Mouse (Mus musculus): ENCODE data around the gene Dclk3. TPM values are rescaled to one million over a fixed set of nuclear protein-coding genes. Genes with fewer than 3 reads are reported as not detected.

The Dclk3 gene
- polyA plus RNA-seq, 1 experiment = 5.3 TPM

GRCm38 (mm10) chr9:111425952-111426351 lies 12.9 kb upstream of the Dclk3 start:
- H3K4me3 ChIP-seq (replicated peaks; ENCODE audit: insufficient read depth, low read depth, low read length) = no peak overlapping the region
- TF ChIP-seq POLR2A (IDR thresholded peaks at IDR 0.05; ENCODE audit: borderline replicate concordance, insufficient read depth, low read length) (no peak), CTCF (IDR thresholded peaks at IDR 0.05; ENCODE audit: borderline replicate concordance, insufficient read depth, low read depth, low read length) (no peak)
- WGBS = 31% methylated on average over 4 of the region's 4 CpGs
- no peak for DNase-seq
- no peak overlapping the region for H3K27ac ChIP-seq (ENCODE audit: insufficient read depth, low read length)
- no peaks in the 10 kb centered on the region for H3K4me1 ChIP-seq (ENCODE audit: control insufficient read depth, insufficient read depth, low read length)
- no peaks in the 10 kb centered on the region for H3K27me3 ChIP-seq (ENCODE audit: control insufficient read depth, insufficient read depth, low read length)

DNA sequence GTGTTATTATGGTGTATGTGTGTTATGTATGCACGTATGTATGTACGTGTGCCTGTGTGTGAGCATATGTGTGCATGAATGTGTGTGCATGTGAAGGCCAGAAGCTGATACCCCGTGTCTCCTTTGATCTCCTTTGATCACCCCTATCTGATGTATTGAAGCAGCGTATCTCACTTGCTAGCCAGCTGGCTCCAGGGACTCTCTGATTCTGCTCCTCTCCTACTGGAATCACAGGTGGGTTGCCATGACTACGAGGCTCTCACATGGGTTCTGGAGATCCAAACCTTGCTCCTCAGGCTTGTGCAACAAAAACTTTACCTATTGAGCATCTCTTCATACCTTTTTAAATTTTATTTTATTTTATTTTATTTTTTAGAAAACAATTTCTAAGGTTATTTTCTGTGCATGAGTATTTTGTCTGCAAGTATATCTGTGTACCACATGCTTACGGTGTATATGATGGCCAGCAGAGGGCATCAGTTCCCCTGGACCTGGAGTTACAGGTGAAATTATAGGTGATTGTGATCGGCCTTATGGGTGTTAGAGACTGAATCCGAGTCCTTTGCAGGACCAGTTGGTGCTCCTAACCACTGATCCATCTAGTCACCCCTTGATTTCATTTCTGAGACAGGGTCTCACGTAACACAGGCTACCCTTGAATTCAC lies 10.9 kb upstream of the Dclk3 start:
- H3K27me3 ChIP-seq (ENCODE audit: control insufficient read depth, insufficient read depth, low read length) = no peaks in the 10 kb centered on the region
- TF ChIP-seq POLR2A (IDR thresholded peaks at IDR 0.05; ENCODE audit: borderline replicate concordance, insufficient read depth, low read length) = no peak
- no peak for TF ChIP-seq CTCF (IDR thresholded peaks at IDR 0.05; ENCODE audit: borderline replicate concordance, insufficient read depth, low read depth, low read length)
- no peak overlapping the region for H3K27ac ChIP-seq (ENCODE audit: insufficient read depth, low read length)
- no peak for DNase-seq
- no peaks in the 10 kb centered on the region for H3K4me1 ChIP-seq (ENCODE audit: control insufficient read depth, insufficient read depth, low read length)
- WGBS = 77% methylated on average over 9 of the region's 9 CpGs
- H3K4me3 ChIP-seq (replicated peaks; ENCODE audit: insufficient read depth, low read depth, low read length) = no peak overlapping the region

DNA sequence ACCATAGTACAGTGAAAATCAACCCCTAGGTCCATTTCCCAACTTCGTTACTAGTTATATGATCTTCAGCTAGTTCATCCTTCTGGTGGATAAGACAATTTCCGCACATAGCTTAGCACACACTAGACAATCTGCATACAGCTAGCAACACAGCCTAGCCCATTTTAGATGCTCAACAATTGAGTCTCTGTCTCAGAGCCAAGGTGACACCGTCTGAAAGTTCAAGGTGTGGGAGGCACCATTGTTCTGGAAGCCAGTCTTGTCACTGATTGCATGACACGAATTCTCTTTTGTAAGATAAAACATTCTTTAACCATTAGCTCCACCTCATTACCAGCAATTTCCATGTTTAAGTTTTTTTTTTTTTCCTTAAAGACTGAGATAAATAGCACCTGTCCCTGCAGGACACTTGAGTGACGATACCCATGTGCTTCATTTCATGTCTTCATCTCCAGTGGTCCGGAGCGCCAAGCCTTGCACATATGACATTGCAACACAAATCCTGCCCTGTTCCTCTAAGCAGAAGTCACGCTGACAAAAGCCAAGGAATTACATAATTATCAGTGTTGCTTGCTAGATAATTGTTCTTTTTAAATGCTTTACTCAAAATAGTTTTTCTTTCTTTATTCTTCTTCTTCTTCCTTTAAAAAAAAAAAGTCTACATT lies 10.1 kb upstream of the Dclk3 start:
- DNase-seq = no peak

DNA sequence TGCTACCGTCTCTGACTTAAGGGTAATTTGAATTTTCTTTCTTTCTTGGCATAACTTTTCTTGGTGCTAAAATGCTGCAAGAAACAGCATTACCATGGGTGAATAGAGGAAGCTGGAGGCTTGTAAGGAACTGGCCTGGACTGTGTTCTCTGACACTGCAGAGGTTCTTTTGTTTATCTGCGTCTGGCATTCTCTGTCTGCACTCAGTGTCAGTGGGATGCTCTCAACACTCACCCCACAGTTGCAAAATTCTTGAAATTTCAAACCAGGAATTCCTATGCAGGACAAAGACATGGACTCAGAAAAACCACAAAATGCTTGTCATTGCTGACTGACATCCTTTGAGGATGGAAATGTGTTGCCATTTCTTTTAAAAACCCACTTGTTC lies 9.5 kb upstream of the Dclk3 start:
- H3K4me3 ChIP-seq (replicated peaks; ENCODE audit: insufficient read depth, low read depth, low read length) = no peak overlapping the region
- H3K27ac ChIP-seq (ENCODE audit: insufficient read depth, low read length) = no peak overlapping the region
- WGBS = 60% methylated on average over 2 of the region's 2 CpGs
- no peak for DNase-seq
- no peaks in the 10 kb centered on the region for H3K4me1 ChIP-seq (ENCODE audit: control insufficient read depth, insufficient read depth, low read length)
- TF ChIP-seq POLR2A (IDR thresholded peaks at IDR 0.05; ENCODE audit: borderline replicate concordance, insufficient read depth, low read length) (no peak), CTCF (IDR thresholded peaks at IDR 0.05; ENCODE audit: borderline replicate concordance, insufficient read depth, low read depth, low read length) (no peak)
- no peaks in the 10 kb centered on the region for H3K27me3 ChIP-seq (ENCODE audit: control insufficient read depth, insufficient read depth, low read length)

More for the DNA sequence above, 10.1 kb upstream of the Dclk3 start:
- TF ChIP-seq POLR2A (IDR thresholded peaks at IDR 0.05; ENCODE audit: borderline replicate concordance, insufficient read depth, low read length) = no peak
- TF ChIP-seq CTCF (IDR thresholded peaks at IDR 0.05; ENCODE audit: borderline replicate concordance, insufficient read depth, low read depth, low read length) = no peak
- H3K27ac ChIP-seq (ENCODE audit: insufficient read depth, low read length) = no peak overlapping the region
- no peak overlapping the region for H3K4me3 ChIP-seq (replicated peaks; ENCODE audit: insufficient read depth, low read depth, low read length)
- 80% methylated on average over 8 of the region's 8 CpGs for WGBS
- H3K27me3 ChIP-seq (ENCODE audit: control insufficient read depth, insufficient read depth, low read length) = no peaks in the 10 kb centered on the region
- no peaks in the 10 kb centered on the region for H3K4me1 ChIP-seq (ENCODE audit: control insufficient read depth, insufficient read depth, low read length)

DNA sequence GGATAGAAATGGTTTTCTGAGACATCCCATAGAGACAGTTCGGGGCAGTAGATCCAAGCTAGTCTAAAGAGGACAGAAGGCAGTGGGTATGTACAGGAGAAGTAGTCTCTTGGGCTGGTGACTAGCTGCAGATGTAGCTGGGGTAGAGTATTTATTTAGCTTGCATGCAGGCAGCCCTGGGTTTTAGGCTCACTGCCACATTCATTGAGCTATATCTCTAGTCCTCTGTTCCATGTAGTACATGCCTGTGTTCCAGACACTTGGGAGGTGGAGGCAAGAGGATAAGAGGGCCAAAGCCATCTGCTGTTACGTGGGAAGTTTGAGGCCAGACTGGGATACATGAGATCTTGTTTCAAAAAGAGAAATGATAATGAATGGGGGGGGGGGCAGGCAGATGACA lies 3.5 kb upstream of the Dclk3 start:
- Histone ChIP-seq H3K4me1 (ENCODE audit: control insufficient read depth, insufficient read depth, low read length) (no peaks in the 10 kb centered on the region), H3K4me3 (replicated peaks; ENCODE audit: insufficient read depth, low read depth, low read length) (no peak overlapping the region), H3K27me3 (ENCODE audit: control insufficient read depth, insufficient read depth, low read length) (no peaks in the 10 kb centered on the region; the same call in 1 of the 2 replicates), H3K27ac (ENCODE audit: insufficient read depth, low read length) (no peak overlapping the region)
- no peak for DNase-seq
- no peak for TF ChIP-seq POLR2A (IDR thresholded peaks at IDR 0.05; ENCODE audit: borderline replicate concordance, insufficient read depth, low read length)
- TF ChIP-seq CTCF (IDR thresholded peaks at IDR 0.05; ENCODE audit: borderline replicate concordance, insufficient read depth, low read depth, low read length) = no peak
- WGBS = 79% methylated on average over 2 of the region's 2 CpGs

- no peak for DNase-seq
- Histone ChIP-seq H3K27me3 (ENCODE audit: control insufficient read depth, insufficient read depth, low read length) (no peaks in the 10 kb centered on the region; the same call in 1 of the 2 replicates), H3K27ac (ENCODE audit: insufficient read depth, low read length) (no peak overlapping the region), H3K4me3 (replicated peaks; ENCODE audit: insufficient read depth, low read depth, low read length) (no peak overlapping the region), H3K4me1 (ENCODE audit: control insufficient read depth, insufficient read depth, low read length) (no peaks in the 10 kb centered on the region)
- no peak for TF ChIP-seq POLR2A (IDR thresholded peaks at IDR 0.05; ENCODE audit: borderline replicate concordance, insufficient read depth, low read length)
- no peak for TF ChIP-seq CTCF (IDR thresholded peaks at IDR 0.05; ENCODE audit: borderline replicate concordance, insufficient read depth, low read depth, low read length)
- 78% methylated on average over 8 of the region's 8 CpGs for WGBS
Measured at GRCm38 (mm10) chr9:111439836-111440201, 938 bp downstream of the Dclk3 start.

- WGBS = 75% methylated on average over 6 of the region's 6 CpGs
- H3K27me3 ChIP-seq (ENCODE audit: control insufficient read depth, insufficient read depth, low read length) = no peaks in the 10 kb centered on the region; the same call in 1 of the 2 replicates
- TF ChIP-seq CTCF (IDR thresholded peaks at IDR 0.05; ENCODE audit: borderline replicate concordance, insufficient read depth, low read depth, low read length) = no peak
- no peak for TF ChIP-seq POLR2A (IDR thresholded peaks at IDR 0.05; ENCODE audit: borderline replicate concordance, insufficient read depth, low read length)
- no peak overlapping the region for H3K4me3 ChIP-seq (replicated peaks; ENCODE audit: insufficient read depth, low read depth, low read length)
- DNase-seq = no peak
- no peak overlapping the region for H3K27ac ChIP-seq (ENCODE audit: insufficient read depth, low read length)
- no peaks in the 10 kb centered on the region for H3K4me1 ChIP-seq (ENCODE audit: control insufficient read depth, insufficient read depth, low read length)
Measured at GRCm38 (mm10) chr9:111440446-111440845, 1.6 kb downstream of the Dclk3 start.

GRCm38 (mm10) chr9:111441151-111441550 lies 2.3 kb downstream of the Dclk3 start:
- Histone ChIP-seq H3K4me3 (replicated peaks; ENCODE audit: insufficient read depth, low read depth, low read length) (no peak overlapping the region), H3K27me3 (ENCODE audit: control insufficient read depth, insufficient read depth, low read length) (no peaks in the 10 kb centered on the region; the same call in 1 of the 2 replicates), H3K4me1 (ENCODE audit: control insufficient read depth, insufficient read depth, low read length) (no peaks in the 10 kb centered on the region), H3K27ac (ENCODE audit: insufficient read depth, low read length) (no peak overlapping the region)
- WGBS = 97% methylated on average over 2 of the region's 2 CpGs
- no peak for DNase-seq
- TF ChIP-seq POLR2A (IDR thresholded peaks at IDR 0.05; ENCODE audit: borderline replicate concordance, insufficient read depth, low read length) = no peak
- TF ChIP-seq CTCF (IDR thresholded peaks at IDR 0.05; ENCODE audit: borderline replicate concordance, insufficient read depth, low read depth, low read length) = no peak
